Mouse (Mus musculus): Measurements from ENCODE around the gene Ifitm2. TPM values are rescaled to one million over a fixed set of nuclear protein-coding genes. Genes with fewer than 3 reads are reported as not detected.

Gene Ifitm2
- polyA plus RNA-seq, 1 experiment from 2014 or later, result 198 TPM

DNA sequence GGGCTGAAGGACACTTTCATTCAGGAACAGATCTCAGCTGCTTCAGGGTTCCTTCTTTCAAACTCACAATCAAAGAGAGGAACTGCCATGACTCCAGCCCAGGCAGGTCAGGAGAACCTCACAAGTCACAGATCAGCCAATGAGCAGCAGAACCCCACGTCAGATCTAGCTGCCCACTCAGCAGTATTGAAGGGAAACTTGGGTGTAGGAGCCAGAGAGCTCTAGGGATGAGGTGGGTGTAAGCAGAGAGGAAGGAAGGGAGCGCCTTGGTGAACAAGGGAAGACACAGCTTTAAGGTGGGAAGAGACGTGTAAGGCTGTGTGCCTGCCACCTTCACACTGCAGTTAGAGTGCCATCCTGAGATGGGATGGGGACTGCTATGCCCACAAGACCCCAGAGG, 43.5 kb downstream of the Ifitm2 start:
- Histone ChIP-seq H3K27me3 (peaks cover 16% of the 10 kb centered on the region), H3K4me3 (no peak overlapping the region), H3K9ac (replicated peaks) (no peak overlapping the region), H3K36me3 (no peaks in the 10 kb centered on the region), H3K4me2 (replicated peaks) (no peak overlapping the region), H3K27ac (replicated peaks) (no peak overlapping the region), H3K4me1 (peaks cover 8% of the 10 kb centered on the region), H3K9me3 (no peaks in the 10 kb centered on the region)
- WGBS, result 70% methylated on average over 3 of the region's 3 CpGs
- no peak for ATAC-seq (ENCODE audit: low FRiP score, low read depth)

DNA sequence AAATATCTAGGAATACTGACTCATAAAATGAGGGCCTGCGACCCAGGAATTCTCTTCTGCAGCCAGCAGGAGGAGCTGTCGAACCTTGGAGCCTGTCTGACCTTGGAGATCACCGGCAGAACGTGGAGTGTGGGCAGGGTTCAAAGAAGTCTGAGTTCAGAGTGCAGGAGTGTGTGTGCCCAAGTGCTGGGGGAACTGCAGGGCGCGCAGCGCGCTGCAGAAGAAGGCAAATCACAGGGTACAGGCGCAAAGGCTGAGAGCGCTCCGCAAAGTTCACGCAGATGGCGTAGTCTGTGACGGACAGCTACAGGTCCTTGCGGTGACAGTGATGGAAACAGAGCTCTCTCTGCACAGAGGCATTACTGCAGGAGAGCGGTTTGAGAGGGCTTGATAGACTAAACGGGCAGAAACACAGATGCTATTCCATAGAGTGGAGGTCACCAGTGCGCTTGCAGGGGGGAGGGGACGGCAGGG, 47.1 kb downstream of the Ifitm2 start:
- Histone ChIP-seq H3K4me1 (peaks cover 8% of the 10 kb centered on the region), H3K27me3 (peaks cover 16% of the 10 kb centered on the region), H3K9me3 (no peaks in the 10 kb centered on the region), H3K27ac (replicated peaks) (no peak overlapping the region), H3K9ac (replicated peaks) (peak overlapping the region; percentile 43; the same call in 1 of the 2 replicates), H3K36me3 (no peaks in the 10 kb centered on the region), H3K4me3 (peak overlapping the region; percentile 37), H3K4me2 (replicated peaks) (peak overlapping the region; percentile 81)
- peak; percentile 72 for ATAC-seq (ENCODE audit: low FRiP score, low read depth)
- 3% methylated on average over 19 of the region's 19 CpGs for WGBS

- H3K9ac ChIP-seq (replicated peaks), result no peak overlapping the region
- H3K4me2 ChIP-seq (replicated peaks), result peak overlapping the region; percentile 81; the same call in 1 of the 2 replicates
- no peaks in the 10 kb centered on the region for H3K9me3 ChIP-seq
- WGBS, result 49% methylated on average over 7 of the region's 7 CpGs
- H3K27ac ChIP-seq (replicated peaks), result no peak overlapping the region
- no peak; the same call in 1 of the 2 replicates for ATAC-seq (ENCODE audit: low FRiP score, low read depth)
- H3K4me1 ChIP-seq, result peaks cover 10% of the 10 kb centered on the region
- H3K4me3 ChIP-seq, result no peak overlapping the region
- peaks cover 16% of the 10 kb centered on the region for H3K27me3 ChIP-seq
- H3K36me3 ChIP-seq, result no peaks in the 10 kb centered on the region
Observed at GRCm38 (mm10) chr7:140908181-140908580, 47.6 kb downstream of the Ifitm2 start.

DNA sequence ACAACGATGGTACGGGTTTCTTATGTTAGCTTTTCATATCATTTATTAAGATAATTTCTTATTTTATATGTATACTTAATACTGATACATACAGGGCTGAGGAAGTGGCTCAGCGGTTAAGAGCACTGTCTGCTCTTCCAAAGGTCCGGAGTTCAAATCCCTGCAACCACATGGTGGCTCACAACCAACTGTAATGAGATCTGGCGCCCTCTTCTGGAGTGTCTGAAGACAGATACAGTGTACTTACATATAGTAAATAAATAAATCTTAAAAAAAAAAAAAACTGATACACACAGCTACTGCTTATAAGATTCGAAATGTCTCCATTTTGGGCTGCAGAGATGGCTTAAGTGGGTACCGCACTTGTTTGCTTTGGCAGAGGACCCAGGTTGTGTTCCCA, 48.1 kb downstream of the Ifitm2 start:
- Histone ChIP-seq H3K9ac (replicated peaks) (no peak overlapping the region), H3K27me3 (peaks cover 16% of the 10 kb centered on the region), H3K9me3 (no peaks in the 10 kb centered on the region), H3K36me3 (no peaks in the 10 kb centered on the region), H3K27ac (replicated peaks) (no peak overlapping the region), H3K4me3 (no peak overlapping the region), H3K4me1 (peaks cover 13% of the 10 kb centered on the region), H3K4me2 (replicated peaks) (no peak overlapping the region)
- ATAC-seq (ENCODE audit: low FRiP score, low read depth), result no peak
- 83% methylated on average over 7 of the region's 7 CpGs for WGBS

DNA sequence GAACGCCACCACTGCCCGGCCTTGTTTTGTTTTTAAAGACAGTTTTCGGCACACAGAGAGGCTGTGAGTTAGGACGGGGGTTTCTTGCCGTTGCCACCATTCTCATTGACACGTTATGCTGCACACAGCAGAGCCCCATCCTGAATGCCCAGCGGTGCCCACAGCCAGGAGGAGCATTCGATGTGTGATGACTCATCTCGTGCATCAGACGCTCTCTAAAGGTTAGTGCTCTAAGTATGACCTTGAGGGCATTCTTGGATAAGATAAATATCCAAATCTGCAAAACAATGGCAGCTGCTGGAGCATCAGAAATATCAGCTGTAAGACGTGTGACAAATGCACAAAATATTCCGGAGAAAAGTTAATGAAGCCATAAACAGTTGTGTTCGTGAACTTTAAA, 48.7 kb downstream of the Ifitm2 start:
- no peak overlapping the region for H3K9ac ChIP-seq (replicated peaks)
- 88% methylated on average over 13 of the region's 13 CpGs for WGBS
- no peaks in the 10 kb centered on the region for H3K36me3 ChIP-seq
- H3K4me3 ChIP-seq, result no peak overlapping the region
- ATAC-seq (ENCODE audit: low FRiP score, low read depth), result no peak
- peaks cover 13% of the 10 kb centered on the region for H3K4me1 ChIP-seq
- H3K9me3 ChIP-seq, result no peaks in the 10 kb centered on the region
- H3K27me3 ChIP-seq, result peaks cover 10% of the 10 kb centered on the region; the same call in 1 of the 2 replicates
- H3K27ac ChIP-seq (replicated peaks), result no peak overlapping the region
- no peak overlapping the region for H3K4me2 ChIP-seq (replicated peaks)

- WGBS, result 90% methylated on average over 2 of the region's 2 CpGs
- no peak overlapping the region for H3K4me2 ChIP-seq (replicated peaks)
- no peaks in the 10 kb centered on the region for H3K36me3 ChIP-seq
- H3K9me3 ChIP-seq, result no peaks in the 10 kb centered on the region
- H3K27me3 ChIP-seq, result peaks cover 9% of the 10 kb centered on the region; the same call in 1 of the 2 replicates
- no peak overlapping the region for H3K27ac ChIP-seq (replicated peaks)
- no peak for ATAC-seq (ENCODE audit: low FRiP score, low read depth)
- H3K9ac ChIP-seq (replicated peaks), result no peak overlapping the region
- no peak overlapping the region for H3K4me3 ChIP-seq
- peaks cover 13% of the 10 kb centered on the region for H3K4me1 ChIP-seq
Observed at GRCm38 (mm10) chr7:140905642-140906081, 50.1 kb downstream of the Ifitm2 start.

Other genes starting within 250 kb of the Ifitm2 start
- not detected in 2 replicates for gene Cyp2e1, start 192.2 kb downstream of the Ifitm2 start, polyA plus RNA-seq (2016; fragmentation: Nextera tagmentation; extraction: Ambion mirVana)
- 0.15 and 0.41 TPM in 2 replicates for gene Syce1, start 168.1 kb downstream of the Ifitm2 start, polyA plus RNA-seq (2016; fragmentation: Nextera tagmentation; extraction: Ambion mirVana)
- gene Zfp941, start 133.8 kb downstream of the Ifitm2 start, polyA plus RNA-seq (2016; fragmentation: Nextera tagmentation; extraction: Ambion mirVana), result 8.5 and 10.1 TPM in 2 replicates
- gene Urah, start 121.0 kb downstream of the Ifitm2 start, polyA plus RNA-seq (2016; fragmentation: Nextera tagmentation; extraction: Ambion mirVana), result 0.29 TPM in 1 of 2 replicates, not detected in the other
- gene Scgb1c1, start 110.4 kb downstream of the Ifitm2 start, polyA plus RNA-seq (2016; fragmentation: Nextera tagmentation; extraction: Ambion mirVana), result not detected in 2 replicates
- gene Odf3, start 108.2 kb downstream of the Ifitm2 start, polyA plus RNA-seq (2016; fragmentation: Nextera tagmentation; extraction: Ambion mirVana), result not detected in 2 replicates
- gene Gm45785, start 99.7 kb downstream of the Ifitm2 start, polyA plus RNA-seq (2016; fragmentation: Nextera tagmentation; extraction: Ambion mirVana), result 0.20 TPM in 1 of 2 replicates, not detected in the other
- 69.2 and 78.3 TPM in 2 replicates for gene Ric8a, start 99.0 kb downstream of the Ifitm2 start, polyA plus RNA-seq (2016; fragmentation: Nextera tagmentation; extraction: Ambion mirVana)
- gene Bet1l, start 98.4 kb downstream of the Ifitm2 start, polyA plus RNA-seq (2016; fragmentation: Nextera tagmentation; extraction: Ambion mirVana), result 30.9 and 33.2 TPM in 2 replicates
- gene Psmd13, start 74.0 kb downstream of the Ifitm2 start, polyA plus RNA-seq (2016; fragmentation: Nextera tagmentation; extraction: Ambion mirVana), result 279 and 300 TPM in 2 replicates
- gene Sirt3, start 73.7 kb downstream of the Ifitm2 start, polyA plus RNA-seq (2016; fragmentation: Nextera tagmentation; extraction: Ambion mirVana), result 27.4 and 28.9 TPM in 2 replicates
- not detected in 2 replicates for gene Cox8b, start 55.5 kb downstream of the Ifitm2 start, polyA plus RNA-seq (2016; fragmentation: Nextera tagmentation; extraction: Ambion mirVana)
- 0.08 and 0.18 TPM in 2 replicates for gene Nlrp6, start 35.1 kb downstream of the Ifitm2 start, polyA plus RNA-seq (2016; fragmentation: Nextera tagmentation; extraction: Ambion mirVana)
- gene Pgghg, start 14.6 kb downstream of the Ifitm2 start, polyA plus RNA-seq (2016; fragmentation: Nextera tagmentation; extraction: Ambion mirVana), result 13.1 and 14.9 TPM in 2 replicates
- 0.93 and 0.94 TPM in 2 replicates for gene Ifitm5, start 5.7 kb downstream of the Ifitm2 start, polyA plus RNA-seq (2016; fragmentation: Nextera tagmentation; extraction: Ambion mirVana)
- not detected in 2 replicates for gene Gm45717, start 50 bp downstream of the Ifitm2 start, polyA plus RNA-seq (2016; fragmentation: Nextera tagmentation; extraction: Ambion mirVana)
- gene Ifitm1, start 11.2 kb upstream of the Ifitm2 start, polyA plus RNA-seq (2016; fragmentation: Nextera tagmentation; extraction: Ambion mirVana), result 7.8 and 10.3 TPM in 2 replicates
- 16.2 and 17.9 TPM in 2 replicates for gene Ifitm3, start 54.8 kb upstream of the Ifitm2 start, polyA plus RNA-seq (2016; fragmentation: Nextera tagmentation; extraction: Ambion mirVana)
- gene Ifitm6, start 61.9 kb upstream of the Ifitm2 start, polyA plus RNA-seq (2016; fragmentation: Nextera tagmentation; extraction: Ambion mirVana), result 0.29 TPM in 1 of 2 replicates, not detected in the other
- not detected in 2 replicates for gene Gm17387, start 73.1 kb upstream of the Ifitm2 start, polyA plus RNA-seq (2016; fragmentation: Nextera tagmentation; extraction: Ambion mirVana)
- gene B4galnt4, start 105.1 kb upstream of the Ifitm2 start, polyA plus RNA-seq (2016; fragmentation: Nextera tagmentation; extraction: Ambion mirVana), result 41.9 and 45.3 TPM in 2 replicates
- gene Pkp3, start 122.2 kb upstream of the Ifitm2 start, polyA plus RNA-seq (2016; fragmentation: Nextera tagmentation; extraction: Ambion mirVana), result 1.6 and 1.8 TPM in 2 replicates
- 1.6 and 1.7 TPM in 2 replicates for gene Sigirr, start 144.6 kb upstream of the Ifitm2 start, polyA plus RNA-seq (2016; fragmentation: Nextera tagmentation; extraction: Ambion mirVana)
- not detected in 2 replicates for gene Ano9, start 161.8 kb upstream of the Ifitm2 start, polyA plus RNA-seq (2016; fragmentation: Nextera tagmentation; extraction: Ambion mirVana)
- gene Ptdss2, start 166.4 kb upstream of the Ifitm2 start, polyA plus RNA-seq (2016; fragmentation: Nextera tagmentation; extraction: Ambion mirVana), result 67.5 and 76.6 TPM in 2 replicates
- gene Rnh1, start 216.9 kb upstream of the Ifitm2 start, polyA plus RNA-seq (2016; fragmentation: Nextera tagmentation; extraction: Ambion mirVana), result 47.4 and 54.9 TPM in 2 replicates
- 93.4 and 96.4 TPM in 2 replicates for gene Hras, start 238.0 kb upstream of the Ifitm2 start, polyA plus RNA-seq (2016; fragmentation: Nextera tagmentation; extraction: Ambion mirVana)
- gene Lrrc56, start 238.2 kb upstream of the Ifitm2 start, polyA plus RNA-seq (2016; fragmentation: Nextera tagmentation; extraction: Ambion mirVana), result 13.1 and 14.4 TPM in 2 replicates